Comparison of ENCODE assay signal across 19 mouse cellular contexts in genomic region chr6:114685412-114685811, GRCm38 (mm10). TPM values are rescaled to one million over a fixed set of nuclear protein-coding genes. Genes with fewer than 3 reads are reported as not detected.
DNase-seq lines count a peak whose midpoint lies in the region; ATAC-seq and TF ChIP-seq lines count a peak whose summit lies in the region.
"Had no signal": no experiment of that assay in that cellular context is flagged by ENCODE, and none has a peak within 500 bp of the region (broad histone marks: within the 10 kb centered on the region; RNA-seq: fewer than 3 reads in every experiment).

No protein-coding gene starts in this region.

- TF ChIP-seq RAD21 in CH12.LX (IDR thresholded peaks at IDR 0.05; ENCODE audit: low read depth, low read length): peak; percentile 38

- H3K4me3 ChIP-seq in intestine, postnatal 0 days (ENCODE audit: low read depth, low read length): no peak overlapping the region
- no peak overlapping the region for H3K4me3 ChIP-seq in intestine, embryonic 15.5 days (replicated peaks)
- H3K4me3 ChIP-seq in lung, adult 2 months (replicated peaks; ENCODE audit: extremely low read depth, low read depth, low read length): no peak overlapping the region
- H3K4me3 ChIP-seq in CH12.LX (replicated peaks in 1 of 3; ENCODE audit: low read depth in 2 of 3, low read length in 2 of 3, poor library complexity in 1 of 3): no peak overlapping the region
- H3K4me3 ChIP-seq: forebrain, embryonic 12.5 days; heart, embryonic 12.5 days; limb, embryonic 12.5 days; lung, embryonic 15.5 days; megakaryocyte, embryonic 14.5 days had no signal

- H3K79me2 ChIP-seq in CH12.LX (replicated peaks; ENCODE audit: control insufficient read depth, extremely low read depth, insufficient read depth, poor library complexity, severe bottlenecking): no peaks in the 10 kb centered on the region

- TF ChIP-seq CTCF in intestine, postnatal 0 days (IDR thresholded peaks at IDR 0.05; ENCODE audit: low read depth): peak; percentile 42
- TF ChIP-seq CTCF in lung, adult 2 months (IDR thresholded peaks at IDR 0.05; ENCODE audit: insufficient read depth, low read length): 0 out of 2 replicates have a peak, but pooled peaks have one; percentile 21
- TF ChIP-seq CTCF in CH12.LX (conservative IDR thresholded peaks at IDR 0.05 in 1 of 2, IDR thresholded peaks at IDR 0.05 in 1 of 2; ENCODE audit: low read depth in 2 of 2, low read length in 2 of 2): peak in 1 of 2 experiments; percentile 43; a peak in 2 of 4 replicates

- 78% methylated on average over 1 of the region's 1 CpGs for WGBS in intestine, postnatal 0 days
- WGBS in intestine, embryonic 15.5 days: 79% methylated on average over 1 of the region's 1 CpGs
- 80% methylated on average over 1 of the region's 1 CpGs for WGBS in lung, adult 2 months

- TF ChIP-seq POLR2A in lung, adult 2 months (IDR thresholded peaks at IDR 0.05; ENCODE audit: borderline replicate concordance, extremely low read depth, low read depth, low read length): no peak
- TF ChIP-seq POLR2A in CH12.LX (IDR thresholded peaks at IDR 0.05; ENCODE audit: low read depth, low read length): no peak

- ATAC-seq in intestine, postnatal 0 days: no peak
- no peak for ATAC-seq in intestine, embryonic 15.5 days
- ATAC-seq: CD4-positive, CD25-positive, alpha-beta regulatory T cell, adult 4 months; midbrain, embryonic 16.5 days had no signal

- H3K27me3 ChIP-seq in intestine, postnatal 0 days (replicated peaks; ENCODE audit: control insufficient read depth, insufficient read depth, low read length): no peaks in the 10 kb centered on the region
- no peaks in the 10 kb centered on the region for H3K27me3 ChIP-seq in intestine, embryonic 15.5 days (replicated peaks)
- H3K27me3 ChIP-seq in CH12.LX (replicated peaks): no peaks in the 10 kb centered on the region
- H3K27me3 ChIP-seq: forebrain, embryonic 12.5 days; heart, embryonic 12.5 days; limb, embryonic 12.5 days; lung, embryonic 15.5 days; megakaryocyte, embryonic 14.5 days had no signal

- no peak overlapping the region for H3K4me2 ChIP-seq in intestine, postnatal 0 days (replicated peaks; ENCODE audit: low read depth)
- H3K4me2 ChIP-seq in intestine, embryonic 15.5 days (replicated peaks): no peak overlapping the region
- no peak overlapping the region for H3K4me2 ChIP-seq in CH12.LX (ENCODE audit: insufficient read depth, low read depth, poor library complexity, severe bottlenecking)
- H3K4me2 ChIP-seq: forebrain, embryonic 12.5 days; heart, embryonic 12.5 days; limb, embryonic 12.5 days; lung, embryonic 15.5 days had no signal

- H3K36me3 ChIP-seq in intestine, postnatal 0 days (ENCODE audit: control insufficient read depth, insufficient read depth): peaks cover 28% of the 10 kb centered on the region
- no peaks in the 10 kb centered on the region for H3K36me3 ChIP-seq in intestine, embryonic 15.5 days
- peaks cover 28 to 78% of the 10 kb centered on the region in 2 experiments for H3K36me3 ChIP-seq in CH12.LX (replicated peaks in 1 of 2; ENCODE audit: control insufficient read depth in 1 of 2, insufficient read depth in 1 of 2, low read length in 1 of 2)
- H3K36me3 ChIP-seq: lung, embryonic 15.5 days had no signal

- in situ Hi-C loops in CH12.LX (cut with MboI; ENCODE audit: low pct_ligation_motif_present, low pct_unique_long_range_greater_than_20kb, low sequenced_read_pairs): loop anchor here (25.0 kb wide), 2 partner anchors 223 to 348 kb away; no protein-coding TSS in a partner anchor

- dilution Hi-C loops in CH12.LX (cut with MboI; ENCODE audit: extremely low pct_ligation_motif_present, extremely low pct_unique_long_range_greater_than_20kb, low sequenced_read_pairs): no loop called here

- no peak overlapping the region for H3K9ac ChIP-seq in intestine, postnatal 0 days (ENCODE audit: low read depth, low read length)
- no peak overlapping the region for H3K9ac ChIP-seq in intestine, embryonic 15.5 days
- H3K9ac ChIP-seq in CH12.LX (ENCODE audit: insufficient read depth, low read depth): no peak overlapping the region
- H3K9ac ChIP-seq: forebrain, embryonic 12.5 days; heart, embryonic 12.5 days; limb, embryonic 12.5 days; lung, embryonic 15.5 days had no signal

- DNase-seq in lung, adult 2 months: no peak
- DNase-seq in lung, postnatal 10 days: no peak
- DNase-seq in CH12.LX (ENCODE audit: extremely low read depth) (no peak), NIH3T3 (ENCODE audit: low read depth) (peak; percentile 24)
- no peak for DNase-seq in layer of hippocampus, adult 9-11 months
- DNase-seq: cerebellum, postnatal 10 days; embryo, embryonic 11 days; heart, postnatal 4 days; spleen, adult 18-20 months; thymus, postnatal 14 days had no signal

- no peaks in the 10 kb centered on the region for H3K9me3 ChIP-seq in intestine, postnatal 0 days (ENCODE audit: control insufficient read depth)
- H3K9me3 ChIP-seq in intestine, embryonic 15.5 days: no peaks in the 10 kb centered on the region
- H3K9me3 ChIP-seq in CH12.LX (replicated peaks; ENCODE audit: low read length): no peaks in the 10 kb centered on the region
- H3K9me3 ChIP-seq: forebrain, embryonic 12.5 days; heart, embryonic 12.5 days; limb, embryonic 12.5 days; lung, embryonic 15.5 days; megakaryocyte, embryonic 14.5 days had no signal

- no peak overlapping the region for H3K27ac ChIP-seq in intestine, postnatal 0 days (ENCODE audit: low read depth, low read length)
- no peak overlapping the region for H3K27ac ChIP-seq in intestine, embryonic 15.5 days
- H3K27ac ChIP-seq in CH12.LX (ENCODE audit: insufficient read depth, low read depth): no peak overlapping the region
- H3K27ac ChIP-seq: forebrain, embryonic 12.5 days; limb, embryonic 12.5 days; lung, embryonic 15.5 days had no signal

- no peaks in the 10 kb centered on the region for H3K4me1 ChIP-seq in intestine, postnatal 0 days (replicated peaks; ENCODE audit: control insufficient read depth, insufficient read depth, low read length)
- no peaks in the 10 kb centered on the region for H3K4me1 ChIP-seq in intestine, embryonic 15.5 days (replicated peaks)
- 0 out of 2 replicates have a peak, but pooled peaks cover 3% of the 10 kb centered on the region for H3K4me1 ChIP-seq in lung, adult 2 months (ENCODE audit: control insufficient read depth, insufficient read depth, low read length)
- no peaks in the 10 kb centered on the region for H3K4me1 ChIP-seq in CH12.LX (ENCODE audit: control insufficient read depth in 1 of 2, insufficient read depth in 2 of 2)
- H3K4me1 ChIP-seq: limb, embryonic 12.5 days had no signal

- no peak for TF ChIP-seq EP300 in CH12.LX (IDR thresholded peaks at IDR 0.05; ENCODE audit: low read length)

TF ChIP-seq in CH12.LX, 34 proteins besides CTCF, POLR2A, EP300 and RAD21:
- no peak for TF ChIP-seq HCFC1 (IDR thresholded peaks at IDR 0.05; ENCODE audit: low read depth, low read length)
- TF ChIP-seq MAFK (IDR thresholded peaks at IDR 0.05; ENCODE audit: insufficient replicate concordance, low read length): no peak
- no peak for TF ChIP-seq NELFE (IDR thresholded peaks at IDR 0.05; ENCODE audit: low read depth, low read length)
- TF ChIP-seq UBTF (IDR thresholded peaks at IDR 0.05; ENCODE audit: low read depth, low read length): no peak
- TF ChIP-seq GABPA (IDR thresholded peaks at IDR 0.05; ENCODE audit: insufficient replicate concordance, low read depth, low read length): no peak
- TF ChIP-seq SIN3A (IDR thresholded peaks at IDR 0.05; ENCODE audit: low read length): no peak
- no peak for TF ChIP-seq RCOR1 (conservative IDR thresholded peaks at IDR 0.05; ENCODE audit: low read depth, low read length)
- TF ChIP-seq IRF4 (IDR thresholded peaks at IDR 0.05; ENCODE audit: low read depth, low read length): no peak

RNA-seq across cellular contexts. Expression of gene Atg7, which starts 42.5 kb away (rescaled TPM):
- 12.4 TPM in 2 replicates for polyA plus RNA-seq in intestine, postnatal 0 days (2015; fragmentation: Nextera tagmentation; extraction: Ambion mirVana)
- polyA plus RNA-seq in intestine, embryonic 15.5 days (2015; fragmentation: Nextera tagmentation; extraction: Ambion mirVana): 20.1 and 23.4 TPM in 2 replicates
- polyA plus RNA-seq in lung, adult 2 months (2012; rRNA removed): 21.8 and 28.9 TPM in 2 replicates
- 12.1 and 15.7 TPM in 2 replicates for total RNA-seq in CH12.LX (2012; rRNA removed)
- total RNA-seq in CH12.LX (2014; rRNA removed): 11.1 TPM in 2 replicates
- 11.7 and 14.8 TPM in 2 replicates for polyA plus RNA-seq in CH12.LX (2012; ENCODE audit: insufficient read length, low read depth)
